Comparison of ENCODE assay signal across 8 mouse cellular contexts in genomic region chr13:107831221-107831681, GRCm38 (mm10).
DNase-seq lines count a peak whose midpoint lies in the region; ATAC-seq and TF ChIP-seq lines count a peak whose summit lies in the region.

No protein-coding gene starts in this region.

- H3K27ac ChIP-seq in ES-E14 (ENCODE audit: insufficient read depth, low read depth, low read length, poor library complexity, severe bottlenecking): no peak overlapping the region
- H3K27ac ChIP-seq in cerebellum, adult 2 months (ENCODE audit: insufficient read depth, low read length): no peak overlapping the region
- no peak overlapping the region for H3K27ac ChIP-seq in forebrain, postnatal 0 days (ENCODE audit: low read depth, low read length)
- H3K27ac ChIP-seq in neural tube, embryonic 14.5 days (ENCODE audit: low read depth, low read length): no peak overlapping the region
- H3K27ac ChIP-seq in testis, adult 2 months (ENCODE audit: control insufficient read depth, insufficient read depth, low read depth, low read length): no peak overlapping the region

- peak overlapping the region in 1 of 2 experiments; percentile 49; a peak in 2 of 4 replicates for H3K4me3 ChIP-seq in ES-E14 (ENCODE audit: insufficient read depth in 1 of 2, low read depth in 1 of 2, low read length in 2 of 2, poor library complexity in 1 of 2, severe bottlenecking in 1 of 2)
- H3K4me3 ChIP-seq in cerebellum, adult 2 months (replicated peaks; ENCODE audit: insufficient read depth, low read depth, low read length): peak overlapping the region; percentile 62
- peak overlapping the region; percentile 26 for H3K4me3 ChIP-seq in forebrain, postnatal 0 days (ENCODE audit: low read depth, low read length)
- H3K4me3 ChIP-seq in neural tube, embryonic 14.5 days (ENCODE audit: low read depth, low read length): peak overlapping the region; percentile 11; the same call in 1 of the 2 replicates
- H3K4me3 ChIP-seq in testis, adult 2 months (ENCODE audit: control insufficient read depth, low read depth, low read length): peak overlapping the region; percentile 4

- no peak for TF ChIP-seq POLR2A in cerebellum, adult 2 months (IDR thresholded peaks at IDR 0.05; ENCODE audit: borderline replicate concordance, insufficient read depth, low read length)
- TF ChIP-seq POLR2A in testis, adult 2 months (IDR thresholded peaks at IDR 0.05; ENCODE audit: control insufficient read depth, low read depth, low read length): no peak

- H3K4me2 ChIP-seq in forebrain, postnatal 0 days (ENCODE audit: low read depth): peak overlapping the region; percentile 52
- peak overlapping the region; percentile 29 for H3K4me2 ChIP-seq in neural tube, embryonic 14.5 days (ENCODE audit: low read depth, low read length)

- in situ Hi-C loops in ES-E14 (cut with MboI; ENCODE audit: low sequenced_read_pairs in 2 of 2, unreplicated experiment in 2 of 2): no loop called here

- 2% methylated on average over 17 of the region's 17 CpGs for WGBS in cerebellum, adult 2 months
- WGBS in forebrain, postnatal 0 days: 1% methylated on average over 17 of the region's 17 CpGs
- WGBS in neural tube, embryonic 14.5 days: 2% methylated on average over 17 of the region's 17 CpGs

- no peaks in the 10 kb centered on the region for H3K27me3 ChIP-seq in cerebellum, adult 2 months (ENCODE audit: control insufficient read depth, insufficient read depth, low read length)
- no peaks in the 10 kb centered on the region for H3K27me3 ChIP-seq in forebrain, postnatal 0 days (ENCODE audit: insufficient read depth, low read length)
- no peaks in the 10 kb centered on the region for H3K27me3 ChIP-seq in neural tube, embryonic 14.5 days (ENCODE audit: control insufficient read depth, insufficient read depth, low read length)
- H3K27me3 ChIP-seq in testis, adult 2 months (ENCODE audit: control insufficient read depth, insufficient read depth, low read length): no peaks in the 10 kb centered on the region

- intact Hi-C loops in heart, postnatal 36 days (cut with DNase I): loop anchor here (2.0 to 10.0 kb wide), 3 partner anchors 60 to 1614 kb away; partner anchors contain the start of gene Smim15

- no peak overlapping the region for H3K9ac ChIP-seq in ES-E14 (ENCODE audit: insufficient read depth, low read depth, low read length, poor library complexity, severe bottlenecking)
- H3K9ac ChIP-seq in forebrain, postnatal 0 days: no peak overlapping the region
- no peak overlapping the region for H3K9ac ChIP-seq in neural tube, embryonic 14.5 days (replicated peaks; ENCODE audit: low read depth, low read length)

- H3K9me3 ChIP-seq in ES-E14 (ENCODE audit: control insufficient read depth, insufficient read depth, low read depth, low read length): no peaks in the 10 kb centered on the region
- no peaks in the 10 kb centered on the region for H3K9me3 ChIP-seq in forebrain, postnatal 0 days (ENCODE audit: low read length)
- no peaks in the 10 kb centered on the region for H3K9me3 ChIP-seq in neural tube, embryonic 14.5 days (ENCODE audit: control insufficient read depth, low read length)

- TF ChIP-seq CTCF in cerebellum, adult 2 months (IDR thresholded peaks at IDR 0.05; ENCODE audit: borderline replicate concordance, insufficient read depth, low read depth, low read length): no peak
- no peak for TF ChIP-seq CTCF in forebrain, postnatal 0 days (IDR thresholded peaks at IDR 0.05; ENCODE audit: low read depth)
- no peak for TF ChIP-seq CTCF in testis, adult 2 months (IDR thresholded peaks at IDR 0.05; ENCODE audit: control insufficient read depth, insufficient read depth, insufficient replicate concordance, low read depth, low read length)

- H3K36me3 ChIP-seq in ES-E14 (ENCODE audit: control insufficient read depth, insufficient read depth, low read length, poor library complexity, severe bottlenecking): no peaks in the 10 kb centered on the region
- no peaks in the 10 kb centered on the region for H3K36me3 ChIP-seq in forebrain, postnatal 0 days (ENCODE audit: insufficient read depth)
- H3K36me3 ChIP-seq in neural tube, embryonic 14.5 days (ENCODE audit: control insufficient read depth, insufficient read depth, low read length): no peaks in the 10 kb centered on the region
- H3K36me3 ChIP-seq in testis, adult 2 months (ENCODE audit: control insufficient read depth, insufficient read depth, low read length): no peaks in the 10 kb centered on the region

- peak; percentile 91 for DNase-seq in ES-E14 (ENCODE audit: low read depth, low spot score)
- peak; percentile 69 to 78 for DNase-seq in cerebellum, adult 2 months
- peak; percentile 87 for DNase-seq in forebrain, postnatal 0 days
- DNase-seq in heart, postnatal 36 days: peak; percentile 92 to 96
- DNase-seq in layer of hippocampus, adult 18-20 months (ENCODE audit: low spot score in 2 of 2): peak; percentile 74 to 90
- peak; percentile 98 to 99 for DNase-seq in lung, adult 18-20 months

- peak; percentile 99 for ATAC-seq in forebrain, postnatal 0 days
- ATAC-seq in neural tube, embryonic 14.5 days (ENCODE audit: low read depth): peak; percentile 99

- peaks cover 7 to 12% of the 10 kb centered on the region in 2 experiments; a peak in 2 of 4 replicates for H3K4me1 ChIP-seq in ES-E14 (ENCODE audit: control insufficient read depth in 2 of 2, insufficient read depth in 2 of 2, low read length in 2 of 2, poor library complexity in 1 of 2)
- no peaks in the 10 kb centered on the region; the same call in 1 of the 2 replicates for H3K4me1 ChIP-seq in cerebellum, adult 2 months (ENCODE audit: control insufficient read depth, insufficient read depth, low read length)
- H3K4me1 ChIP-seq in forebrain, postnatal 0 days (ENCODE audit: insufficient read depth): peaks cover 28% of the 10 kb centered on the region
- H3K4me1 ChIP-seq in neural tube, embryonic 14.5 days (ENCODE audit: control insufficient read depth, insufficient read depth, low read length): peaks cover 19% of the 10 kb centered on the region
- peaks cover 3% of the 10 kb centered on the region for H3K4me1 ChIP-seq in testis, adult 2 months (ENCODE audit: control insufficient read depth, insufficient read depth, low read length)

TF ChIP-seq in ES-E14, 5 proteins besides CTCF, POLR2A, EP300 and RAD21:
- TF ChIP-seq ZC3H11A (IDR thresholded peaks at IDR 0.05; ENCODE audit: borderline replicate concordance, low read depth, low read length) (no peak), MAFK (IDR thresholded peaks at IDR 0.05; ENCODE audit: insufficient read depth, low read depth, low read length) (peak; percentile 98)
TF ChIP-seq in ES-E14: peak in this region for 1.
